Mouse (Mus musculus): ENCODE data around the gene Grtp1.

Gene Grtp1

DNA sequence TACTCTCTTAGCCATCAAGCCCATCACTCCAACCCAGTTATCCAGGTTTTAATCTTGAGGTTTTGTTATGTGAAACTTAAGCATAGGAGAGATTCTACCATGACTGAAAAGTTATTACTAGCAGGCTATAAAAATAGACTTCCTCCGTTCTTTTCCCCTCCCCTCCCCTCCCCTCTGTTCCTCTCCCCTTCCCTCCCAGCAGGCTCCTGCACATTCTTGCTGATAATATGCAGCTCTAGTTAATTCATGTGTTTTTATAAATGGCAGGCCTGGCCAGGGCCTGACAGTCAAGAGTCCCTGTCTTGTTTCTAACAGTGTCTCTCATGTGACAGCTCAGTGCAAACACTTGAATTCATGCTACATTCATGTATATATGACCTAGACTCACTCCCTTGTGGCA is 29.9 kb downstream of the Grtp1 start:
- DNase-seq = no peak

DNA sequence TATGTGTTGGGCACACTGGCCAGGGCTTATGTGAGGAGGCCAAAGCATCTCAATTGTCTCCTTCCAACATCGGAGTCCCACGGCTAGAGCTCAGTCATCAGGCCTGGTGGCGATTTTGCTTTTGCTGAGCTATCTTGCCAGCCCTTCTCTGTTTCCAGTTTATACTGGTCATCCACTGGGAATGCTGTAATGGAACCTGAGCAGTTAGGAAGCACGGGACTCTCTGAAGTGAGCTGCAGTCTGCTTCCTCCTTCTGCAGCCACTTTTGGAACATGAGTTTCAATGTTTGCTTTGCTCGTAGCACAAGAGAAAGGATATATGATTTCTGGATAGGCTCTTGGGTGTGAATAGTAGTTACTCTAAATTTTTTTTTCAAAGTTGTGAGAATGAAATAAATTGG is 36.1 kb downstream of the Grtp1 start:
- no peak for DNase-seq

DNA sequence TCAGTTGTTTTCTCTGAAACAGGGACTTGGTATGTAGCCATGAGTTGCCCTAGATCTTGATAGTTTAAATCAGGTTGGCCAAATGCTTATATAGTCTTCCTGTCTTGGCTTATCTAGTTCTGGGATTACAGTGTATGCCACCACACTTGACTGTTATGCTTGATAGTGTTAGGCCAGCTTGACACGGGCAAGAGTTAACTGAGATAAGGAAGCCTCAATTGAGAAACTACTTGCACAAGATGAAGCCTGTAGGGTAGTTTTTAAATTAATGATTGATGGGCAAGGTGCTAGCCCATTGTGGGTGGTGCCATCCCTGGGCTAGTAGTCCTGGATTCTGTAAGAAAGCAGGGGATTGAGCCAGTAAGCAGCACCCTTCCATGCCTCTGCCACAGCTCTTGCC is 36.9 kb downstream of the Grtp1 start:
- no peak for DNase-seq

DNA sequence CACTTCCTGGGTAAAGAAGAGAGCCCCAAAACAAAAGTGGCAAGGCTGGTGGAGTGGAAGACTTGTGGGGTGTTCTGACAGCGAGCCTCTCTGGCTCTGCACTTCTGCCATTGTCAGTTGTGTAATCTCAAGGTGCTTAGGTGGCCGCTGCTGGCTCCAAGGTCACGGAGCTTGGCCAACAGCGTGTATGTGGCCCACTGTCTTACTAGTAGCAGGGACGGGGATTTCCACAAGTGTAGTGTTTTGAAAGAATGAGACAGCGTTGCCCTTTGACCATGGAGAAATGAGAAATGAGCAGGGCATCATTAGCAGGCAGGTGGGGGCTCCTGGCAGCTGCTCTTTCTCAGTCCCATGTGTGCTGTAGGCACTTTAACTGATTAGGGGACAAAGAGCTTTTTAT is 38.3 kb downstream of the Grtp1 start:
- DNase-seq = peak; percentile 29 to 64

DNA sequence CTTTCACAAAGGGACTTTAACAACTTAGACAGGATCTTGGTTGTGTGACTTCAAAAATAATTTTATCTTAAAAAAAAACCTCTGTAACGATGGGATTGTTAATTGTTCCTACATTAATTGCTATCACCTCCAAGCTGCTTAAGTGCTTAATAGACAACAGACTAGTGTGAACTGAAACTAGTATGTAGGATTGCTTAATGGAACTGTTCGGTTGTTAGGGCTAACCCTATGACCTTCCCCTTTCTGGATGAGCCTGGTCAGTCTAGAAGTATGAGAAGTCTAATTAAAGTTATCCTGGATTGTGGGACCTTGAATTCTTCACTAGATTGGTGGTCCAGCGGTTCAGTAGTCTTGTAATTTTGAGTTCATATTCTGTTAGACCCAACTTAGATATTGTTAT is 39.7 kb downstream of the Grtp1 start:
- DNase-seq = no peak

DNA sequence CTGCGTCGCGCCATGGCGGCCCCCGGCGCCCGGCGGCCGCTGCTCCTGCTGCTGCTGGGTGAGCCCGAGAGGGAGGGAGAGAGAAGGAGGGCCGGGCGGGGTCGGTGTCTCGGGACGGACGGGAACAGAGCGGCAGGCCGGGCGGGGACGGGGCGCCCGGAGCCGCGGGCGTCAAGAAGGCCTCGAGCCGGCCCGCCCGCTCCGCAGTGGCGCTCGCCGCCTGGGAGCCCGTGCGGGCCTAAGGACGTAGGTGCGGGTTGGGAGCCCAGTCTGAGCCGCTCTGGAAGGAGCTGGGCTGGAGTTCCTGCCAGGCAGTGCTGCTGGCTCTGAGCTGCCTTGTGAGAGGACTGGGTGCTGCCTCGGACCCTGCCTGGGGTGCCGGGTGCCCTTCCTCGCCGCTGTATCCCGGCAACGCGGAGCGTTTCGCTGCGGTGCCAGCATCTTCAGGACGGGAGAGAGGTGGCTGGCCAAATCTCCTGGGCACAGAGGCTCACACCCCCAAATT is 41.0 kb downstream of the Grtp1 start:
- peak in 1 of 2 experiments; percentile 55 for DNase-seq

DNA sequence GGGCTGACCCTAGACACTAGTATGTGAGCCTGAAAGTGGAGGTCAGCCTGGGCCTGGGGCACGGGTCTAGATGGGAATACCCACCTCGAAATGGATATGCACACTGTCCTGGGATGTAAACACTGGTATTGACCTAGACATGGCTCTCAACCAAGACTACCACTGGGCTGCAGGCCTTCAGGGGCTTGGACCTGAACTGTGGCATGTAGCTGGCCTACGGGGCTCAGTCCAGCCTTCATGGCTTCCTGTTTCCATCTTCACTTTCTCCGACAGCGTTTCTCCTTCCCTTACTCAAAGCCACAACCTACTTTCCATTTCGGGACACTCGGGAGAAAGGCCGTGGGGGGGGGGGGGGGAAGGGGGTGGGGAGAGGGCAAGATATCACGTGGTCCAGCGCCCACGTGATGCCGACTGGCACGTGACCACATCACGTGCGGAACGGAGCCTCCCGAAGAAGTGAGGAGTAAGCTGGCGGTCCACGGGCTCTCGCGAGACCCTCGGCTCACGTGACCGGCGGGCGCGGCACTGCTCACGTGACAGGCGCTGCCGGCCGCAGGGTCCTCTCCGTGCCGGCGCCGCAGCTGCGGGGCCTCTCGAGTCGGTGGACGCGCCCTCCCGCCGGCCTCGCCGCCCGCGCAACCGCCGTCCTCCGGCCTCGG is 41.6 kb downstream of the Grtp1 start, which contains the start of gene Lamp1:
TSS of gene Lamp1 (plus strand) at position 444 of the 659 bp plus-strand sequence.
- DNase-seq = peak; percentile 100

DNA sequence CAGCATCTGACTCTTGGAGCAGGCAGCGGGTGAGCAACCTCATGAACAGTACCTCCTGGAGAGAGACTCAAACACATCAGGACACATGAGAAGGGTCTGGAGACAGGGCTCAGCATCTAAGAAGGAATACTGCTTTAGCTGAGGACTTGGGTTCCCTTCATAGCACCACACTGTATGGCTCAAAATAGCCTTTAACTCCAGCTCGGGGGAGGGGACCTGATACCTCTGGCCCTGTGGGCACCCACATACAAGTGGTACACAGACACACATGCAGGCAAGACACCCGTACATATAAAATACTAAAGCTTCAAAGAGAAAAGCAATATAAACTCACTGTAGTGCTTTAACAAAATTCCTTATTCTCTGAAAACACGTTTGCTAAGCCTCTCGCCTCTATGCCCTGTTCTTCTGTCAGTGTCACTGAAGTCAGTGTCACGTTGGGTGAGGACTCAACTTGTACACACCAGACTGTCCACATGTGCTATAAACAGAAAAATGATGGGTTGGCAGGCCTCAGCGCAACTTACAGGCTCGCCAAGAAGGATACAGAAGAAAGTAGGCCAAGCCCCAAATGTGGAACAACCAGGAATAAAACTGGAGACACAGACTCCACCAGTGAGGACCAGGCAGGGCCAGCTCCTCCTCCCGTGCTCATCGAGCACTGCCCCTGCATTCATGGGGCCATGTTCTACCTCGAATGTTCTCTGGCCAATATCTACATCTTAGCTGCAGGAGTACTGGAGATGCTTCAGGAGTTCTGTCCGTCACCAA is 43.9 kb downstream of the Grtp1 start:
- DNase-seq = no peak

DNA sequence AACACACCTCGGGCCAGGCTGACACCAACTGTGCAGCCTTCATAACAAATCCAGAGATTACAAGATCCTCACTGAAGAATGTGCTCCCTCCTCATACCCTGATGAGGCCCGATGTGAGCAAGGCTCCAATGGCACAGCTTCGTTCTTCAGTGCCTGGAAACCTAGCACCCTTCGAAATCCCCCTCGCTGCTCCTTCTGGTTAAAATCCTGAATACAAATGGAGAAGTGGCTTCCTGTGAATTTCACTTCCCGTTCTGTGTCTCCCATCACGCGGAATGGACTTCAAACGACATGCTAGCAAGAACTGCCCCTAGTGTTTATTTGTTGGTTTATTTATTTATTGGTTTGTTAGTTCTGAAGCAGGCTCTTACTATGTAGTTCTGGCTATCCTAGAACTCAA is 45.1 kb downstream of the Grtp1 start:
- no peak for DNase-seq

DNA sequence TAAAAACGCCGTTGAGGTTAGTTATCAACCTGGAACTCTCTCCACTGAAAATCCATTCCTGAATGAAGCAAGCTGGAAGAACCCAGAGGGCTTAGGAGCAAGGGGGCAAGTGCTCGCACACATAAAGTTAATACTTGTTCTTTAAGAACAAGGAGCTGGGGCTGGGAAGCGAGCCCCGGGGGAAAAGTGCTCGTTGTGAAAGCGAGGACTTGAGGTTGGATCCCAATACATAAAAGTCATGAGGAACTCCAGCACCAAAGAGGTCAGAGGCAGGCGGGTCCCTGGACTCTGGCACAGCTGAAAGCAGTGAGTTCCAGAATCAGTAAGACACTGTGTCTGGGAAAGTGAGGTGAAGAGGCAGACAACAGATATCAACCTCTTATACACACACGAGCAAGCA is 46.3 kb downstream of the Grtp1 start:
- no peak for DNase-seq

DNA sequence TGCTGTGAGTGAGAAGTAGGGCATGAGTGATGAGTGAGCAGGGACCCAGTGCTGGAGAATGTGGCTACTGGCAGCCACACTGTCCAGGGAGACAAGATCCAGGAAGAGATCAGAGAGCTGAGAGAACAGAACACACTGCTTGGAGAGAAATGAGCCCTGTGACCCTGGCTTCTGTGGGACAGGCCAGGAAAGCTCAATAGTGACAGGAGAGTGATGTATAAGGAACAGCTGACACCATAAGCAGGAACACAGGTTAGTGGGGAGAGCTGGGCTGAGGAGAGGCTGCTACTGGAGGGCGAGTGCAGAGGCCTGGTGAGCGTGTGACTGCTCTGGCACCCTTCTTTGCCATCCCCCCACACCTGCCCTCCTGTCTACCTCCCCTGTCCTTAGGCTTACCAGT is 49.5 kb downstream of the Grtp1 start:
- no peak for DNase-seq

DNA sequence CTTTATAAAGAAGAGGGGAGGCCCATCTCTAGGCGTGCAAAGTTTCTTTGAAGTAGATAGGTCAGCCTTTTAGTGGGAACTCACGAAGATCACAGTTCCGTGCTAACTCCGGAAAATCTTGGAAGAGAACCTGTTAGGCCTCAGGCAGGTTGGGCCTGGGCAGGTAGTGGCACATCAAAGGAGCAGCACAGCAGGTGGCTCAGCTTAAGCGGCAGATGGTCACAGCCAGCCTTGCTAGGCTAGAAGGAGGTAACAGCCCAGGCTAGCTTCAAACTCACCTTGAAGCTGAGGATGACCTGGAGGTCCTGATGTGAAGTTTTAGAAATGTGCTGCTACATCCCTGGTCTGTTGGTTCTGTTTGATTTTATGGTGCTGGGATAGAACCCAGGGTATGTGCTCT is 50.6 kb downstream of the Grtp1 start:
- no peak for DNase-seq

DNA sequence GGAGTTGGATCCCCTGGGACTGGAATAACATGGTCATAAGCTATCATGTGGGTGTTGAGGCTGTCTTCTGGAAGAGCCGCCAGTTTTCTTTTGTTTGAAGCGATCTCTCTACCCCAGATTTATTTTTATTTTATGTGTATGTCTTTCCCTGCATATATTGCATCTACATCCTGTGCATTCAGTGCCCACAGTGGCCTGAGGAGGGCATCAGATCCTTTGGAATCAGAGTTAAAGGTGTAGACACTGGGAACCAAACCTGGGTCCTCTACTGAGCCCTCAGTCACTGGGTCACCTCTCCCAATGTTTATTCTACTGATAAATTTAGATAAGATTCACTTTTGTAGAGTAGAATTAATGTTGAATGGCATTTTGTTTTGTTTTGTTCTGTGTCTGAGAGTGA is 51.1 kb downstream of the Grtp1 start:
- DNase-seq = no peak

DNA sequence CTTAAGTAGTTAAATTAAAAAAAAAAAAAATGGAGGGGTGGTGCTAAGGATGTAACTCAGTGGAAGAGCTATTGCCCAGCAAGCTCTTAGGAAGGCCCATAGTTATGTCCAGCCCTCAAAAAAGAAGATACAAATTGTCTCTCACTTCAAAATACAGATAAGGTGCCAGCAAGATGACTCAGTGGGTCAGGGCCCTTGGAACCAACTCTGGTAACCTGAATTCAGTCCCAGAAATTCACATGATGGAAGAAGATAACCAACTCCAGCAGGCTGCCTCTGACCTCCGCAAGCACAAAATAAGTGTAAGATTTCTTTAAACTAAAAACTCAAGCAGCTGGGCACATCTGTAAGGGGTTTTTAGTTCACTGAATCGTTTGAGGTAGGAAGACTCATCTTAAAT is 51.9 kb downstream of the Grtp1 start:
- no peak for DNase-seq

DNA sequence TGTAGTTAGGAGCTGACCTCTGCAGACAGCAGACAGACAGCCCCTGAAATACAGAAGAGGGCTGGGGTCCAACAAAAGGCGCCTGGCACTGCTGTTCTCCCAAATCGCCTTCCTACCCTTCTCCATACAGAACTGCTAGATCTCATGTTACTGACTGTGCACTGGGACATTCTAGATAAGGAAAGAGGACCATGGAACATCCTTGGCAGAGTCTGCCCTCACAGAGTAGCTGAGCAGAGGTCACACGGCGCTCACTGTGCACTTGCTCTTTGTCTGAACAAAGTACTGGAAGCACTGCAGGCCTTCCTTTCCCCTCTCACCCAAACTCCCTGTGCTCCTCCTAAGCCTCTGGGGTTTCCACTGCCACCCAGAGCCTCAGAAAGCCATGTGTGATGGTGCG is 58.7 kb downstream of the Grtp1 start:
- DNase-seq = no peak

DNA sequence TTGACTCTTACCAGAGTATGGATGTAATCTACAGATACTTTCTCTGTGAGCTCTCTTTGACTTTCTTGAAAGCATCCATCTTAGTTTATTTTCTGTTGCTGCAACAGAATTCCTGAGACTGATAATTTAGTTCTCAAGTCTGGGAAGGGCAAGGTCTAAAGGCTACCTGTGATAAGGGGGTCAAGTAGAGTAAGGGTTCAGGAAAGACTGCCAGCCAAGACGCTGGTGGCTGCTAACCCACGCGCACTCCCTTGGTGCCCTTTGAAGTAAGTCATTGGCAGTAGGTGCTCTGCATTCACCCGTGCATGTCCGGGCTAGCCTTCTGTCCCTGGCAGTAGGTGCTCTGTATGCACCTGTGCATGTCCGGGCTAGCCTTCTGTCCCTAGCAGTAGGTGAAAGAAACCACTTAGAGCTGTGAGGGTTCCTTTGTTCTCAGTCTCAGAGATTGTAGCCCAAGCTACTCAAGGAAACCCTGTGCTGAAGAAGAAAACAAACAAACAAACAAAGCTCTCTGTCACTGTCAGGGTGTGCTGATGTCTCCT is 60.7 kb downstream of the Grtp1 start:
- no peak for DNase-seq

DNA sequence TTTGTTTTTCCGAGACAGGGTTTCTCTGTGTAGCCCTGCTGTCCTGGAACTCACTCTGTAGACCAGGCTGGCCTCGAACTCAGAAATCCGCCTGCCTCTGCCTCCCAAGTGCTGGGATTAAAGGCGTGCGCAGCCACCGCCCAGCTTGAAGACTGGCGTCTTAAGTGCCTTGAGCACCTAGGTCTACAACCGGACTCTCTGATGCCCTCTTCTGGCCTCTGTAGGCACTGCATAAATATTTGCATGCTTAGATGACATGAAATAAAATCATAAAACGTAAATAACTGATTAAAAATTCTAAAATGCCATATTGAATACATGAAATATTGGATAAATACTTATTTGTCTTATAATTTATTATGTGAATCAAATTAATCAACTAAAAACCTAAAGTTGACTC is 68.2 kb downstream of the Grtp1 start:
- peak; percentile 55 to 85 for DNase-seq

DNA sequence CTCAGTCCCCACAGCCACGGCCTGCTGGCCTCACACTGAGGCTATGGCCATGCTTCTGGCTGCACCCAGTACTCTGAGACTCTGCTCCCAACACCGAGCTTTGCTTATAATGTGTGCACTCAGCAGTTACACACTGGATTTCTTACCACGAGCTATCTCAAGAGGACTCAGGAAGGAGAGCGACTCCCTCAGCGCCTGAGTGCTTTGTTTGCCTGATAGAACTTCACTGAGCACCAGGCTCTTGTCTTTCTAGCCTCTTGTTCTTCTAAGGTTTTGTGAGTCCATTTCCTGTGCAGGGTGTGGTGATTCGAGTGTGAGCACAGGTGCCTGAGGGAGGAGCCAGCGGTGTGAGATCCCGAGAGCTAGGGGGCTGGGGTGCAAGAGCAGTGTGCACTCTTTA is 75.5 kb downstream of the Grtp1 start:
- DNase-seq = no peak

DNA sequence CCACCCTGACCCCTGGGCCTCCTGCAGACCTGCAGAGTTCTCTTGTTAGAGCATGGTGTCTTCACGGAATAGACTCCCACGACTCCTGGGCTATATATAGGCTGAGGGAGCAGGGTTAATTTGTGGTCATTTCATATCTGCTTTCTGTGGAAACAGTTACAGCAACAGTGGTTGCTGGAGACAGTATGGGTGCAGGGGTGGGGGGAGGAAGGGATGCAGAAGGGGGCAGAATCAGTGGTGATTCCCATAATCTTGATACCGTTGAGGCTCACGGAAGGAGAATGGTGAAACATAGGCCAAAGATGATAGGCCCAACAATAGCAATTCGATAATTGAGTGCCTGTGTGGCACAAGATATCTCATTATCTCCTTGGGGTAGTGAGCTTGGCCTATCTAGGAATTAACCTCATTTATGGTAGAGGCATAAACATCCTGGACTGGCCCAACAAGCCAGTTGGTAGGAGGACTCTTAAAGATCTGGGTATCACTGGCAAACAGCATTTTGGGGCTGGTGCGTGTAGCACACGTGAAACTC is 77.5 kb downstream of the Grtp1 start:
- DNase-seq = no peak

All from kidney, postnatal 25 days (tissue).